Comparison of ENCODE assay signal across 23 mouse cellular contexts in the genomic region with DNA sequence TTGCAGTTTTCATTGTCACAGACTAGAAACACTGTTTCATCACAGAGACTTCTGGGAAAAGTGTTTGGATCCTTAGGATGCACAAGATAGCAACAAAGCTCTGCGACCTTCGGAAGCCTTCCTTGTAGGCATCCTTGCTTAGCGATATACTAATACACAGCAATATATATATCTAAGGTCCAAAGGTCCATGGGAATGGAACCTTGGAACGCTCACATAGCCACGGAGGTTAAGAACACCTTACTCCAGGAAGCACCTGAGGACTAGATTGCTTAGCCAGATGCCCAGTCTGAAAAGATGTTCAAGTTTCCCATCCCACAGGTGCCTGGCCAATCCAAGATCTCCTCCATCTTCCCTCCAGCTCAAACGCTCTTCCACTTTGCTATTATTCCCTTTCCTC. TPM values are rescaled to one million over a fixed set of nuclear protein-coding genes. Genes with fewer than 3 reads are reported as not detected.
"Had no signal": no experiment of that assay in that cellular context is flagged by ENCODE, and none has a peak within 500 bp of the region (broad histone marks: within the 10 kb centered on the region; RNA-seq: fewer than 3 reads in every experiment).

No protein-coding gene starts in this region.

- ATAC-seq: liver, embryonic 12.5 days; midbrain, embryonic 13.5 days; midbrain, embryonic 16.5 days had no signal

- H3K27ac ChIP-seq: limb, embryonic 10.5 days; limb, embryonic 13.5 days; liver, embryonic 12.5 days; liver, embryonic 15.5 days; lung, embryonic 15.5 days; midbrain, embryonic 10.5 days; midbrain, embryonic 13.5 days; neural tube, embryonic 13.5 days; stomach, embryonic 15.5 days had no signal

- H3K4me2 ChIP-seq: limb, embryonic 13.5 days; liver, embryonic 12.5 days; liver, embryonic 15.5 days; lung, embryonic 15.5 days; midbrain, embryonic 13.5 days; neural tube, embryonic 13.5 days; stomach, embryonic 15.5 days had no signal

- H3K36me3 ChIP-seq: limb, embryonic 10.5 days; limb, embryonic 13.5 days; liver, embryonic 12.5 days; liver, embryonic 15.5 days; lung, embryonic 15.5 days; midbrain, embryonic 13.5 days; neural tube, embryonic 13.5 days; stomach, embryonic 15.5 days had no signal

- DNase-seq: kidney, postnatal 14 days; kidney, postnatal 4 days; liver; lung, adult 18-20 months; lung, postnatal 10 days; lung, postnatal 36 days; retina, postnatal 1 day; right cerebral cortex, postnatal 25 days; spleen, adult 18-20 months; thymus, postnatal 25 days had no signal

- H3K27me3 ChIP-seq: limb, embryonic 13.5 days; liver, embryonic 12.5 days; liver, embryonic 15.5 days; lung, embryonic 15.5 days; midbrain, embryonic 13.5 days; neural tube, embryonic 13.5 days; stomach, embryonic 15.5 days had no signal

- H3K9me3 ChIP-seq: limb, embryonic 10.5 days; limb, embryonic 13.5 days; liver, embryonic 12.5 days; liver, embryonic 15.5 days; lung, embryonic 15.5 days; megakaryocyte, embryonic 14.5 days; midbrain, embryonic 10.5 days; midbrain, embryonic 13.5 days; neural tube, embryonic 13.5 days; stomach, embryonic 15.5 days had no signal

- H3K9ac ChIP-seq: limb, embryonic 13.5 days; liver, embryonic 12.5 days; liver, embryonic 15.5 days; lung, embryonic 15.5 days; midbrain, embryonic 13.5 days; neural tube, embryonic 13.5 days; stomach, embryonic 15.5 days had no signal

- H3K4me1 ChIP-seq: limb, embryonic 10.5 days; liver, embryonic 12.5 days; liver, embryonic 15.5 days; lung, embryonic 15.5 days; megakaryocyte, embryonic 14.5 days; midbrain, embryonic 10.5 days; midbrain, embryonic 13.5 days had no signal

- H3K4me3 ChIP-seq: limb, embryonic 10.5 days; limb, embryonic 13.5 days; liver, embryonic 12.5 days; liver, embryonic 15.5 days; lung, embryonic 15.5 days; megakaryocyte, embryonic 14.5 days; midbrain, embryonic 10.5 days; midbrain, embryonic 13.5 days; myocyte; neural tube, embryonic 13.5 days; stomach, embryonic 15.5 days had no signal

RNA-seq across cellular contexts. Expression of gene Actn2, which starts 26.4 kb away (rescaled TPM):
- total RNA-seq: monocyte, adult 5-6 weeks had no signal
